Mouse (Mus musculus) testis, adult 2 months (tissue): Measurements from ENCODE around the gene Ncor2. TPM values are rescaled to one million over a fixed set of nuclear protein-coding genes. Genes with fewer than 3 reads are reported as not detected.

Experiments
- H3K27ac ChIP-seq: fragments of 200-500 bp; 2 replicates; pipeline ENCODE4 v1.5.1; 2012; ENCODE audit warnings: low read depth, low read length; ENCODE audit not compliant: control insufficient read depth, insufficient read depth
- H3K27me3 ChIP-seq: fragments of 200-500 bp; 2 replicates; pipeline ENCODE4 v1.6.1; 2012; ENCODE audit warnings: mild to moderate bottlenecking, low read length, moderate library complexity; ENCODE audit not compliant: control insufficient read depth, insufficient read depth
- H3K36me3 ChIP-seq: fragments of 200-500 bp; 2 replicates; pipeline ENCODE4 v1.6.1; 2012; ENCODE audit warnings: mild to moderate bottlenecking, low read length; ENCODE audit not compliant: control insufficient read depth, insufficient read depth
- H3K4me1 ChIP-seq: fragments of 200-500 bp; 2 replicates; pipeline ENCODE4 v1.6.1; 2012; ENCODE audit warnings: low read length; ENCODE audit not compliant: control insufficient read depth, insufficient read depth
- H3K4me3 ChIP-seq: fragments of 200-500 bp; 2 replicates; pipeline ENCODE4 v1.5.1; 2012; ENCODE audit warnings: low read depth, mild to moderate bottlenecking, low read length, moderate library complexity, mixed read lengths; ENCODE audit not compliant: control insufficient read depth
- CTCF ChIP-seq: fragments of 200-500 bp; IDR thresholded peaks from 2 replicates; pipeline ENCODE4 v1.5.1; 2012; ENCODE audit warnings: low read depth, mild to moderate bottlenecking, inconsistent platforms, low read length, moderate library complexity; ENCODE audit not compliant: control insufficient read depth, insufficient read depth, insufficient replicate concordance
- POLR2A ChIP-seq: fragments of 200-500 bp; IDR thresholded peaks from 2 replicates; pipeline ENCODE4 v1.6.1; 2012; ENCODE audit warnings: low read depth, mild to moderate bottlenecking, inconsistent platforms, low read length, moderate library complexity; ENCODE audit not compliant: control insufficient read depth
- polyA plus RNA-seq: library from polyadenylated mRNA; depleted of rRNA; stranded (reverse); fragments of >200 nt; gene quantifications from 2 replicates; pipeline ENCODE4 v1.2.3, GENCODE M21; 2012

Ncor2 gene
- polyA plus RNA-seq, 1 experiment: 28.0 TPM

GRCm38 (mm10) chr5:125141916-125142315, 37.1 kb downstream of the Ncor2 start:
- peaks cover 30% of the 10 kb centered on the region for H3K4me1 ChIP-seq

GRCm38 (mm10) chr5:125141525-125141880, 37.5 kb downstream of the Ncor2 start:
- H3K27me3 ChIP-seq: no peaks in the 10 kb centered on the region
- H3K4me3 ChIP-seq: no peak overlapping the region
- no peak for TF ChIP-seq CTCF
- TF ChIP-seq POLR2A: no peak
- peak overlapping the region; percentile 82 for H3K27ac ChIP-seq
- H3K4me1 ChIP-seq: peaks cover 30% of the 10 kb centered on the region
- no peaks in the 10 kb centered on the region for H3K36me3 ChIP-seq

More at GRCm38 (mm10) chr5:125141916-125142315, 37.1 kb downstream of the Ncor2 start:
- Histone ChIP-seq H3K4me3 (no peak overlapping the region), H3K27me3 (no peaks in the 10 kb centered on the region), H3K27ac (peak overlapping the region; percentile 82; the same call in 1 of the 2 replicates), H3K36me3 (no peaks in the 10 kb centered on the region)
- TF ChIP-seq POLR2A: no peak
- no peak for TF ChIP-seq CTCF

GRCm38 (mm10) chr5:125140832-125141524, 38.0 kb downstream of the Ncor2 start:
- no peak for TF ChIP-seq POLR2A
- no peak for TF ChIP-seq CTCF
- Histone ChIP-seq H3K4me3 (peak overlapping the region; percentile 4), H3K4me1 (peaks cover 30% of the 10 kb centered on the region), H3K36me3 (no peaks in the 10 kb centered on the region), H3K27ac (peak overlapping the region; percentile 87), H3K27me3 (no peaks in the 10 kb centered on the region)

GRCm38 (mm10) chr5:125140151-125140699, 38.8 kb downstream of the Ncor2 start:
- Histone ChIP-seq H3K27ac (peak overlapping the region; percentile 87), H3K4me1 (peaks cover 30% of the 10 kb centered on the region)

GRCm38 (mm10) chr5:125139669-125140068, 39.4 kb downstream of the Ncor2 start:
- H3K4me1 ChIP-seq: peaks cover 32% of the 10 kb centered on the region
- no peak overlapping the region for H3K4me3 ChIP-seq
- no peaks in the 10 kb centered on the region for H3K27me3 ChIP-seq
- no peak for TF ChIP-seq POLR2A
- no peak for TF ChIP-seq CTCF
- no peaks in the 10 kb centered on the region for H3K36me3 ChIP-seq
- no peak overlapping the region for H3K27ac ChIP-seq

More at GRCm38 (mm10) chr5:125140151-125140699, 38.8 kb downstream of the Ncor2 start:
- H3K4me3 ChIP-seq: peak overlapping the region; percentile 4
- no peaks in the 10 kb centered on the region for H3K27me3 ChIP-seq
- H3K36me3 ChIP-seq: no peaks in the 10 kb centered on the region
- no peak for TF ChIP-seq CTCF
- TF ChIP-seq POLR2A: no peak

- H3K27me3 ChIP-seq: no peaks in the 10 kb centered on the region
- peaks cover 35% of the 10 kb centered on the region for H3K4me1 ChIP-seq
- no peak overlapping the region for H3K27ac ChIP-seq
- TF ChIP-seq CTCF (no peak), POLR2A (no peak)
- no peaks in the 10 kb centered on the region for H3K36me3 ChIP-seq
- H3K4me3 ChIP-seq: no peak overlapping the region
Observed at GRCm38 (mm10) chr5:125138841-125139430, 40.1 kb downstream of the Ncor2 start.

GRCm38 (mm10) chr5:125137672-125138285, 41.2 kb downstream of the Ncor2 start:
- Histone ChIP-seq H3K4me1 (peaks cover 46% of the 10 kb centered on the region), H3K27ac (no peak overlapping the region), H3K36me3 (no peaks in the 10 kb centered on the region), H3K27me3 (no peaks in the 10 kb centered on the region), H3K4me3 (no peak overlapping the region)
- TF ChIP-seq POLR2A (no peak), CTCF (no peak)
